Mouse (Mus musculus) hindbrain, postnatal 0 days (tissue): ENCODE measurements around the gene Mtln. TPM values are rescaled to one million over a fixed set of nuclear protein-coding genes. Genes with fewer than 3 reads are reported as not detected.

Experiments used
- ATAC-seq: fragments of 200-750 bp; cut with Nextera tagmentation; 2 replicates; pipeline ENCODE4 v1.8.0; 2017; ENCODE audit warnings: mild to moderate bottlenecking, moderate TSS enrichment, moderate library complexity
- DNase-seq: peaks from one replicate; pipeline ENCODE4 v3.0.0-alpha.2; 2015; ENCODE audit warnings: low spot score
- H3K27ac ChIP-seq: fragments of 300-500 bp; sonication (generic); 2 replicates; pipeline ENCODE4 v1.5.1; 2014; ENCODE audit warnings: mild to moderate bottlenecking
- H3K27me3 ChIP-seq: fragments of 300-500 bp; sonication (generic); 2 replicates; pipeline ENCODE4 v1.6.1; 2014; ENCODE audit warnings: low read length, mixed read lengths; ENCODE audit not compliant: insufficient read depth
- H3K36me3 ChIP-seq: fragments of 300-500 bp; sonication (generic); 2 replicates; pipeline ENCODE4 v1.6.1; 2014; ENCODE audit warnings: low read length, mixed read lengths; ENCODE audit not compliant: insufficient read depth
- H3K4me1 ChIP-seq: fragments of 300-500 bp; sonication (generic); 2 replicates; pipeline ENCODE4 v1.6.1; 2014; ENCODE audit warnings: antibody characterized with exemption, low read length, mixed read lengths; ENCODE audit not compliant: insufficient read depth
- H3K4me2 ChIP-seq: fragments of 300-500 bp; sonication (generic); 2 replicates; pipeline ENCODE4 v1.6.1; 2014; ENCODE audit warnings: low read depth, mild to moderate bottlenecking, low read length, moderate library complexity, mixed read lengths
- H3K4me3 ChIP-seq: fragments of 300-500 bp; sonication (generic); 2 replicates; pipeline ENCODE4 v1.5.1; 2014; ENCODE audit warnings: low read length
- H3K9ac ChIP-seq: fragments of 300-500 bp; sonication (generic); replicated peaks from 2 replicates; pipeline ENCODE4 v1.6.1; 2014; ENCODE audit warnings: mild to moderate bottlenecking, low read length, moderate library complexity, mixed read lengths
- H3K9me3 ChIP-seq: fragments of 300-500 bp; sonication (generic); 2 replicates; pipeline ENCODE4 v1.6.1; 2016; ENCODE audit warnings: low read length, mixed read lengths
- CTCF ChIP-seq: IDR thresholded peaks from 2 replicates; pipeline ENCODE4 v1.5.1; 2016; ENCODE audit warnings: antibody characterized with exemption, control low read depth, low read depth
- WGBS: fragments of 180-500 bp; shearing (Covaris S2); extraction: QIAGEN DNeasy Blood & Tissue Kit; methylation state at CpG from one replicate; pipeline ENCODE4 v1.1.7; 2014; 5-methylcytosine and 5-hydroxymethylcytosine counted together
- polyA plus RNA-seq: library from polyadenylated mRNA; unstranded; fragments of >200 nt; fragmentation: Nextera tagmentation; extraction: Ambion mirVana; gene quantifications from 2 replicates; pipeline ENCODE4 v1.2.1, GENCODE M21; 2015
- total RNA-seq: library from RNA; depleted of rRNA; stranded (reverse); fragments of >200 nt; gene quantifications from 2 replicates; pipeline ENCODE4 v1.2.3, GENCODE M21; 2014

Gene Mtln
- total and polyA plus RNA-seq, 2 experiments from 2014 or later, result 18.9 to 60.4 TPM

GRCm38 (mm10) chr2:127759157-127759880 is 33.0 kb downstream of the Mtln start:
- DNase-seq (no peak), ATAC-seq (no peak)
- H3K4me3 ChIP-seq, result no peak overlapping the region
- H3K27me3 ChIP-seq, result no peaks in the 10 kb centered on the region
- TF ChIP-seq CTCF, result no peak
- WGBS, result 89% methylated on average over 5 of the region's 5 CpGs
- no peaks in the 10 kb centered on the region for H3K9me3 ChIP-seq
- peaks cover 11% of the 10 kb centered on the region; the same call in 1 of the 2 replicates for H3K36me3 ChIP-seq
- no peak overlapping the region for H3K9ac ChIP-seq
- no peak overlapping the region for H3K4me2 ChIP-seq
- H3K27ac ChIP-seq, result no peak overlapping the region
- no peaks in the 10 kb centered on the region for H3K4me1 ChIP-seq

GRCm38 (mm10) chr2:127757171-127757570 is 35.1 kb downstream of the Mtln start:
- Histone ChIP-seq H3K4me1 (no peaks in the 10 kb centered on the region), H3K4me2 (no peak overlapping the region), H3K27me3 (no peaks in the 10 kb centered on the region), H3K4me3 (no peak overlapping the region), H3K36me3 (peaks cover 15% of the 10 kb centered on the region; the same call in 1 of the 2 replicates), H3K27ac (peak overlapping the region; percentile 66; the same call in 1 of the 2 replicates), H3K9ac (no peak overlapping the region), H3K9me3 (no peaks in the 10 kb centered on the region)
- peak; percentile 73 for DNase-seq
- no peak for TF ChIP-seq CTCF
- WGBS, result 36% methylated on average over 8 of the region's 8 CpGs
- ATAC-seq, result peak; percentile 93

GRCm38 (mm10) chr2:127754113-127754512 is 38.2 kb downstream of the Mtln start:
- H3K9me3 ChIP-seq, result no peaks in the 10 kb centered on the region
- H3K4me3 ChIP-seq, result no peak overlapping the region
- no peak for ATAC-seq
- no peak overlapping the region for H3K9ac ChIP-seq
- 88% methylated on average over 4 of the region's 4 CpGs for WGBS
- H3K27ac ChIP-seq, result no peak overlapping the region
- H3K36me3 ChIP-seq, result 0 out of 2 replicates have a peak, but pooled peaks cover 4% of the 10 kb centered on the region
- no peak overlapping the region for H3K4me2 ChIP-seq
- no peaks in the 10 kb centered on the region for H3K4me1 ChIP-seq
- H3K27me3 ChIP-seq, result no peaks in the 10 kb centered on the region
- no peak for TF ChIP-seq CTCF
- no peak for DNase-seq

- Histone ChIP-seq H3K36me3 (peaks cover 4% of the 10 kb centered on the region; the same call in 1 of the 2 replicates), H3K9me3 (no peaks in the 10 kb centered on the region), H3K9ac (no peak overlapping the region), H3K4me3 (no peak overlapping the region), H3K27me3 (no peaks in the 10 kb centered on the region), H3K27ac (no peak overlapping the region), H3K4me1 (no peaks in the 10 kb centered on the region), H3K4me2 (no peak overlapping the region)
- ATAC-seq (peak; percentile 51; the same call in 1 of the 2 replicates), DNase-seq (peak; percentile 9)
- no peak for TF ChIP-seq CTCF
- 74% methylated on average over 11 of the region's 11 CpGs for WGBS
Measured at GRCm38 (mm10) chr2:127751849-127752610, 40.3 kb downstream of the Mtln start.

- H3K27me3 ChIP-seq, result no peaks in the 10 kb centered on the region
- no peak overlapping the region for H3K4me3 ChIP-seq
- H3K9ac ChIP-seq, result no peak overlapping the region
- no peak for TF ChIP-seq CTCF
- no peak for ATAC-seq
- H3K4me1 ChIP-seq, result no peaks in the 10 kb centered on the region
- WGBS, result 58% methylated on average over 1 of the region's 1 CpGs
- peaks cover 4% of the 10 kb centered on the region; the same call in 1 of the 2 replicates for H3K36me3 ChIP-seq
- H3K9me3 ChIP-seq, result no peaks in the 10 kb centered on the region
- DNase-seq, result no peak
- H3K4me2 ChIP-seq, result no peak overlapping the region
- H3K27ac ChIP-seq, result no peak overlapping the region
Measured at GRCm38 (mm10) chr2:127749376-127749775, 42.9 kb downstream of the Mtln start.

- no peak for DNase-seq
- no peak for TF ChIP-seq CTCF
- WGBS, result 62% methylated on average over 7 of the region's 7 CpGs
Measured at GRCm38 (mm10) chr2:127748316-127748715, 44.0 kb downstream of the Mtln start.

More at GRCm38 (mm10) chr2:127748316-127748715, 44.0 kb downstream of the Mtln start:
- Histone ChIP-seq H3K9me3 (no peaks in the 10 kb centered on the region), H3K27me3 (no peaks in the 10 kb centered on the region), H3K27ac (no peak overlapping the region), H3K36me3 (no peaks in the 10 kb centered on the region; the same call in 1 of the 2 replicates), H3K4me1 (no peaks in the 10 kb centered on the region), H3K4me2 (no peak overlapping the region), H3K4me3 (no peak overlapping the region), H3K9ac (no peak overlapping the region)
- no peak for ATAC-seq
